Mouse (Mus musculus) retina, postnatal 7 days (tissue): ENCODE measurements around the gene Lcn12.

ENCODE experiments used
- DNase-seq: peaks from one replicate; pipeline ENCODE4 v3.0.0-alpha.2; 2012; ENCODE audit warnings: low read depth, low spot score

The Lcn12 gene

DNA sequence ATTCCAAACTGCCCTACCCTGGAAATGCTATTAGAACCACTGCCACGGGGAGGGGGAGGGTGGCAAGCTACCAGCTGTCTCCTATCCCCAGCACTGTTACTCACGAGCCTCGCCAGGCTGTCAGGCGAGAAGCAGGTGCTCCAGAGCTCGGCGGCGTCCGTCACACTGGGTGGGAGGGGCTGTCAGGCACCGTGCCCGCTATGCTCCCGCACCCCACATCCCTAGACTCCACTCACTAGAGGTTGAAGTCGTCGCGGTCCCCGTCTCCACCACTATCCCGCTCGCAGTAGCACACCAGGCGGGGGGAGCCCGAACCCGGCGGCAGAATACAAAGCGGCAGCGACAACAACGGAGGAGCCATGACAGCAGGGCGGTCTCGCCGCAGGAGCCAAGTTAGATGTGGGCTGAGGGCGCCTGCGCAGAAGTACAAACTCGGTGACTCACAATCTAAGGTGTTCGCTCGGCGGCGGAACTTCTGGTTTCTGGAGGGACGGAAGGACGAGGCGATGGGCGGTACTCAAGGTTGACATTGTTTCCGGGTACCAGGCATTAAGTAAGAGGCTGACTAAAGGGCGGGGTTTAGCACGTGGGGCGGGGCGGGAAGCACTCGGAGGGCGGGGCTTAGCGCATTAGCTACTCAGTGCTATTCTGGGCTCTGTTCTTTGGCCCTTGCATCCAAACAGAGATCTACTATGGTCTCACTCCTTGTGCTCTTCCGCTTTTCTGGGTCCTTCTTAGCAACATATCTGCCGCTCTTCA is 33.0 kb downstream of the Lcn12 start, which contains the start of gene Paxx:
Paxx (minus strand) TSS at position 544 of the 759 bp plus-strand sequence.
- peak; percentile 79 for DNase-seq

DNA sequence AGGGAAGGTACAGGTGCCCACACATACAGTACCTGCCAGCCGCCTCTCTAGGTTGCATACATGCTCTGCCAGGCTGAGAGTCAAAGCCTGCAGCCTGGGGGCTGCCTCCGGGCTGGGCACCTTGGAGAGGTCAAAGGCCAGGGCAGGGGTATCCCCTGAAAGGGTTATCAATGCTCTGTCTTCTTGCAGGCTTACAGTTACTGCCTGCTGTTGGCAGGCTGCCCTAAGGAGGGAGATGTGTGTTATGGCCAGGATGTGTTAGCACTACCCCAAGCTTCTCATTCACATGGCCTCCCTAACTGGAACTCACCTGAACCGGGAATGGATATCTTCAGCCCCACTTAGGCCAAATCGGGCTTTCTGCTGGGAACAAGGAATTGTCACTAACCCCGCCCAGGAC is 33.6 kb downstream of the Lcn12 start:
- no peak for DNase-seq

DNA sequence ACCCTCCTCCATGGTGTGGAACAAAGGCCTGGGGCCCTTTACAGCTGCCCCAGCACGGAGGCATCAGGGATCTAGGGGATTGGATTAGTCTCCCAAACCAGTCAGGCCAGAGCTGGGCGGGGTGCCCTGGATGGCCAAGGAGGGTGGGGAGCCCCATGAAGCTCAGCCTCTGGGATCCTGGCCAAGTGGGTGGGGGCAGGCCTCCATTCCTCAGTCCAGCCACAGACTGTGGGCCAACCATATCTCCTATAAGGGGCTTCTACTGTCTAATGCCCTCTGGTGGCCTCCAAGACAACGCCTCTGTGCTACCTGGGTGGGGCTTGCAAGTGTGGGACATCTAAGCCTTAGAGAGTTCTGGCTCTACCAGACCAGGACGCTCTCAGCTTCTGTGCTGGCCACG is 34.8 kb downstream of the Lcn12 start:
- DNase-seq: no peak

DNA sequence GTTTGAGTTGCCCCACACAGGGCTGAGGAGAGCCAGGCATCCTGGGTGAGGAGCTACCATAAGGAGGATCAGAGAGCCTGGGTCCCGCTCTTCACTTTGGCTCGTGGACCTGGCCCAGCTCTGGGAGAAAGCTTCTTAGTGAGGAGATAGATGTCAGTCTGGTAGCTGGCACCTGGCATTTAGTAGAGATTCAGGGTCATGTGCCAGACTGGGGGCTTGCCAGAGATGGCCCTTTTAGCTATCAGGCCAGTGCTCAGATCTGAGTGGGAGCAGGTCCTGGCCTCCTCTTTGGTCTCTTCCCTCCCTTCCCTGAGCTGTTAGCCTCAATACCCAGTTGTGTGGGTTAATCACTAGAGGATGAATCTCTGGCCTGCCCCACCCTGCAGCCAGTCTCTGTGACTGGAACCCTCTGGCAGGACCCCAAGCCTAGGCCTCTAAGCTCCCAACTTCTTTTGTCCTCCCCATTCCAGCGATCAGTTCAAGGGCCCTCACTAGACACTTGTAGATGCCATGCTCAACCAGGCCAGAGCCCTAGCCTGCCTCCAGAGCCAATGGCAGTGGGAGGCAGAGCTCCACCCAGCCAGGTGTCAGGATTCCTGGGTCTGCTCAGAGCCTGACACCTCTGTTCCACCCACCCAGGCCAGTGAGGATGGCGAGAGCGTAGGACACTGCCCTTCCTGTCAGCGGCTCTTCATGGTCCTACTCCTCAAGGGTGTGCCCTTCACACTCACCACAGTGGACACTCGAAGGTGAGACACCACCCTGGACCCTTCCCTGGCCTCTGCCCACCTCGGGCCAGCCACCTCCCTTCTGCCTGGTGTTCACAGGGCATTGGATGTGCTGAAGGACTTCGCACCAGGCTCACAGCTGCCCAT is 36.5 kb downstream of the Lcn12 start:
- DNase-seq: no peak

DNA sequence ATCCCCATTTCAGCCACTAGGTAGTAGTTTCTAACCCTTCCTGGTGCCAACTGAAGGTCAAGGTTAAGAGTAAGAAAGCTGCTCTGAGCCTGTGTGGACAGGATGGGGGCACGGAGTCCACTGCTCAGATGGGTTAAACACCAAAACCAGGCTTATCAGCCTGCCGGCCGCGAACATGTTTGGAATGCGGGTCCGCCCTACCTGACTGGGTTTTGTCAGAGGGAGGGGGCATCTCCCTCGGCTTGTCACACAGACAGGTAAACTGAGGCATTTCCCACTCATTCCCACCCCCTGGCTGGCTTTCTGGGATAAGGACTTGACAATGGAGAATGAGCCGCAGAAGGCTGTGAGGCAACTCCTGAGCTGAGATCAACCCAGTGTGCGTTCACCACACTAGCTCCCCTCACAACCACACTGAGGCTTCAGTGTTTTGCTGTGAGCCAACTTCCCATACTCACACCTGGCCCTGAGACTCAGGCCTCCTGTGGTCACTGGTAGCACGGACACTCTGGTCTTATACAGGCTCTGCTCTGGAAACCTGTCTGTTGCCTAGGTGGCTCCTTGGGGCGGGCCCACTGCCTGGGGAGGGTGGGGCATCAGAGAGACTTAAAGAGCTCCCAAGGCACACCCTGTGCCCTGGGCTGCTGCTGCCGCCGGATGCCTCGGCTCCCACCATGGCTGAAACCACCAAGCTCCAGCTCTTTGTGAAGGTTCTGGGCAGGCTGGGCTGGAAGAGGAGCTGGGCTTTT is 37.3 kb downstream of the Lcn12 start, which contains the start of gene Clic3:
Clic3 (plus strand) TSS at position 634 of the 749 bp plus-strand sequence.
- DNase-seq: no peak

DNA sequence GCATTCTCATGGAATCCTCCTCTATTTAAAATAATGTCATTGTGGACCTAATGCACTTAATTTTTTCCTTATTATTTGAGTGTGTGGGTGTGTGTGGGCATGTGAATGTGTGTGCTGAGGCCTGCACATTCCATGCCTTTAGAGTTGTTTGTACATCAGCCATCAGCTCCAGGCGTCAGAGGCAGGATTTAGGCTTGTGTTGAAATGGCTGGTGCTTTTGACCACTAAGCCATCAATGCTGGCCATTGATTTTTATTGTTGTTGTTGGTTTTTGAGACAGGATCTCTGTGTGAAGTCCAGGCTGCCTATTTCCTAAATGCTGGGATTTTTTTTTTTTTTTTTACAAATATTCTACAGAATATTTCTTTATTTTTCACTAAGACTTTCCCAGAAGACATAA is 40.8 kb downstream of the Lcn12 start:
- no peak for DNase-seq

DNA sequence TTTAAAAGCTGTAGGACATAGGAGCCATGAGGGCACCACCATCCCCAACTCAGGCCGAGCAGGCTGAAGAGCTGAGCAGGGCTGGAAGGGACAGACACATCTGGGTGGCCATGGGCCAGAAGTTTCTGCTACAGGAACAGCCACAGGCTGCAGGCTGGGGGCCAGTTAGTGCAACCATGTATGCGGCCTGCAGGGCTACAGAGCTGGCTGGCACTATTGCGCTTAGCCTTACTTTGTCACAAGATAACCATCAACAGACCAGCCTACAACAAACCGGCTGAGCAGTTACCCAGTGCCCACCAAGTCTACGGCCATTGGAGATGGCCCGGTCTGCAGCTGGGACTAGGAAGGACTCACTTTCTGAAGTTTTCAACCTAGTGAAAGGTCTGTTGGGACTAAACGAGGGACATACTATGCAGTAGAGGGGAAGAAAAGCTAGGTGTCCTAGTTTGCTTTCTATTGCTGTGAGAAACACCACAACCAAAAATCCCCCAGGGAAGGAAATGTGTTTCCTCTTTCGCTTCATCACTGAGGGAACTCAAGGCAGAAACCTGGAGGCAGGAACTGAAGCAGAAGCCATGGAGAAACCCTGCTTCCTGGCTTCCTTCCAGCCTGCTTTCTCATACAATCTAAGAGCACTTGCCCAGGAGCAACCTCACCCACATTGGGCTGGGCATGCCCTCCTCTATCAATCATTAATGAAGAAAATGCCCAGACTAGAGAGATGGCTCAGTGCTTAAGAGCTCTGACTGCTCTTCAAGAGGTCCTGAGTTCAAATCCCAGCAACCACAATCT is 42.7 kb downstream of the Lcn12 start:
- DNase-seq: no peak

DNA sequence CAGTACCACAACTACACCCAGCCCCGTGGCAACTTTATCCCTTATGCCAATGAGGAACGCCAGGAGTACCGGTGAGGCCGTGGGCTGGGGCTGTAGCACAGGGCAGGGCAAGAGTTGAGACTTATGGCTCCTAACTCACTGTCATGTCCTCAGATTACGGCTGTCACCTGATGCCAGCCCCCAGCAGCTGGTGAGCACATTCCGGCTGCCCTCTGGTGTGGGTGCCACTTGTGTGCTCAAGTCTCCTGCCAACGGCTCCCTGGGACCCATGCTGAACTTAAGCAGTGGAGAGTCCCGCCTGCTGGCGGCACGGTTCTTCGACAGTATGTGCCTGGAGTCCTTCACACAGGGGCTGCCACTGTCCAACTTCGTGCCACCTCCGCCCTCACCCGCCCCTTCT is 51.0 kb downstream of the Lcn12 start:
- no peak for DNase-seq

DNA sequence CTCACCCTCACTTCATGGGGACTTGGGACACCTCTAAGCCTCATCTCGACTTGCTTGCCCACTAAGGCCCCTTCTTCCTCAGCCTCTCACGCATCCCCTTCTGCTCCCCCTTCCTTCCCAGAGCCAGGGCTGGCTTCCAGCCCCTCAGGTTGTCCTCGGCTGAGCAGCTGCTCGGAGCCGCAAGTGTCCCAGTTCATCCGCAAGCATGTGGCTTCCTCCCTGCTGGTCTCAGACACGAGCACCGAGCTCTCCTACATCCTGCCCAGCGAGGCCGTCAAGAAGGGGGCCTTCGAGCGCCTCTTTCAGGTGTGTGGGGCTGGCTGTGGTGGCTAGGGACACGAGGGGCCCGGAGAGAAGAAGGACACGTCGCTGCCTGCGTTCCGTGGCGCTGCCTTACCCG is 52.6 kb downstream of the Lcn12 start:
- DNase-seq: no peak
